Mouse (Mus musculus) ovary, postnatal 10 days (tissue): ENCODE measurements around the gene Fbxw4.

Experiments
- DNase-seq: peaks from one replicate; pipeline ENCODE4 v3.0.0; 2022; ENCODE audit warnings: low spot score

Gene Fbxw4

DNA sequence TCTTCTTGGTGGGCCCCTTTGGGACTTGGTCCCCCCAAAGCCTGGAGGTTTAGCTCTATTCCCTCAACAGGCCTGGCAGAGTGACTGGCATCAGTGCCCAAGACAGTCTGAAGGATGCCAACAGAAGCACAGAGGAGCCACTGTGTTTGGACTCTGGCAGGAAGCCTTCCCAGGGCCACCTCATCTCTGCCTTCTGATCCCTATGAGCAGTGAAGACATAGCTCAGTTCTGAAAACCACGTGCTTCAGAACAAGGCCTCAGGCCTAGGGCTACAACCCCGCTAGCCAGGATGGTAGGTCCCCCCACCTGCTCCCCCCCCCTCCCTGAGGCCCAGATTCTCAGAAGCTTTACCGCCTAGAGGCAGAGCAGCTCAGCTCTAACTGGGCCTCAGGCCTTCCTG is 45.2 kb downstream of the Fbxw4 start:
- DNase-seq = no peak

DNA sequence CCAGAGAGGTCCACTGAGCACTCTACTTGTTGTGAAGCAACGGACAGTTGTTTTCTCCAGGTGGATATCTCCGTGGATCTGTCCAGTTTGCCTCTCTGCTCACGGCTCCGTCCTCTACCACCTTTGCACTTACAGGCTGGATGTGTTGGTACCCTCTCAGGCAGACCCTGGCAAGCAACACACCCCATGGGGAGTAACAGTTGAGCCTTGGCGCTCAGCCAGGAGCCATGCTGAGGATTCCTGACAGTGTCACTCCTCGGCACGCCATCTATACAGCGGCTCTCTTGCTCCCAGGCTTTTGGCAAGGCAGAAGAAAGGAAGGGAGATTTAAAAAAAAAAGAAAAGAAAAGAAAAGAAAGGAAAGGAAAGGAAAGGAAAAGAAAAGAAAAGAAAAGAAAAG is 45.7 kb downstream of the Fbxw4 start:
- DNase-seq = no peak

DNA sequence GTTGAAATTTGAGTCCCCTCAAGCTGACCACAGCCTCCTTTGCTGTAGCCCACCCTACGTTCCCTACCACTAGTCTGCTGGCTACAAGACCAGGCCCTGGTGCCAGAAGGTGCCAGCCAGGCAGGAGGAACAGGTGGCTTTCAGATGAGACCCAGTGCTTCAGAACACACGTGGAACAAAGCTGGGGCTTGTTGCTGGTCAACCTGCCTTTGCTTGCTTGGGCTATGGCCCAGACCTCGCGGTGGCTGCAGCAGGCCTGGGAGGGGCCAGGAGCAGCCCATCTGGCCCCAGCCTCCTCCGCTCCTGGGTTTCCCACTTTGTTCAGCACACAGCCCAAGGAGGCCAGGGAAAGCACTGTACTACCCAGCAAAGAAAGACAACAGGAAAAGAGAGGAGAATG is 49.3 kb downstream of the Fbxw4 start:
- no peak for DNase-seq

DNA sequence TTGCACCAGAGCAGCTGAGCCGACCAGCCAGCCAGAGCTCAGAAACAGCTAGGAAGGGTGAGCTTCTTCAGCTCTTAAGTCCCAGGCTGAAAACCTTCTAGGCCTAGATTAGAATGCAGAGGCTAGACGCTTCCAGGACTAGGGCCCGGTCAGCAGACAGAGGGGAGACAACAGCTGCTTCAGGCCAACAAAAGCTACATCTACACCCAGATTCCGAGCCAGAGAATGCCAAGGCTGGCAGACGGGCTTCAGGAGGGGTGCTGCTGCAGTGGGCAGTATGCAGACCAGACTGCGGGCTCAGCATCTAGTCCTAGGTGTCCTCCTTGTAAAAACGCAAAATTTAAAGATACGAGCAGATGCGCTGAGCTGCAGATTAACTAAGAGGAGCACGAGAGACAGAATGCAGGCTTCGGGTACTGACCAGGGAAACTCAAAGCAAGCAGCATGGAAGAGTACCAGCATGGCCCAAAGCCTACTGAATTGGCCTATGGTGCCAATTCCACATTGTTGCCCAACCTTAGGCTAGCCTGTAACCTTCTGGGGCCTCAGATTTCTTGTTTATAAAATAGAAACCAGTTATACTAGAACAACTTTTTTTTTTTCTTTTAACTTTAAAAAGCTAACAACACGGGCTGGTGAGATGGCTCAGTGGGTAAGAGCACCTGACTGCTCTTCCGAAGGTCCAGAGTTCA is 51.3 kb downstream of the Fbxw4 start:
- DNase-seq = no peak

DNA sequence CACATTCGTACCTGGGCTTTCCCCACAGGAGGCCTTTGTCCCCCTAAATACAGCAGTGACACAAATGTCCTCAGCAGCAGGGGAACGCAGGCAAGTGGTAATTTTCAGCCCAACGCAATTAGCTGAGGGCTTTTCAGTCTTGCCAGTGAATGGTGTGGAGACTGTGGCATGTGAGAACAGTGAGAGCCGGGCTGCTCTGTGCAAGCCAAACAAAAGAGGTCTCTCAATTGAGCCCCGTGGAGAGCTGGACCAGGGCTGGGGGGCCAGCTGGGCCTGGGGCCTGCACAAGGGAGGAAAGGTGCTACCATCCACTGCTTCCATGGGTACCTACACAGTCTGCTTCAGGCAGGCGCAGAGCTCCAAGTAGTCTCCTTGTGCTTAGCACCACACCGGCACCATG is 52.6 kb downstream of the Fbxw4 start:
- DNase-seq = no peak

DNA sequence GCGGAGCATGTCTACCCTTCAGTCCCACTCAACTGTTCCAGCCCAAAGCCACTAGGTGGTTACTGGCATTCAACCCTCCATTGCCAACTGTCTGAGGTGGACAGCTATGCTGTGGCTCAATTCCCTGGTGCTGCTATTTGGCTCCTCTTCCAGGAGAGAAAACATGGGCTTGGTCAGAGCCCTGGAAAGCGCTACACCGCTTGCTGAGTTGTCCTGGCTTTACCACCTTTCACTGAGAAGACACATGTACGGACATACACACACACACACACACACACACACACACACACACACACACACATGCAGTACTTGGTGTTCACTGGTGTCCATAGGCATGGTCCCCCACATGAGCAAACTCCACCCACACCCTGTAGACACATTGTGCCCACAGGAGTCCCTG is 53.4 kb downstream of the Fbxw4 start:
- no peak for DNase-seq

DNA sequence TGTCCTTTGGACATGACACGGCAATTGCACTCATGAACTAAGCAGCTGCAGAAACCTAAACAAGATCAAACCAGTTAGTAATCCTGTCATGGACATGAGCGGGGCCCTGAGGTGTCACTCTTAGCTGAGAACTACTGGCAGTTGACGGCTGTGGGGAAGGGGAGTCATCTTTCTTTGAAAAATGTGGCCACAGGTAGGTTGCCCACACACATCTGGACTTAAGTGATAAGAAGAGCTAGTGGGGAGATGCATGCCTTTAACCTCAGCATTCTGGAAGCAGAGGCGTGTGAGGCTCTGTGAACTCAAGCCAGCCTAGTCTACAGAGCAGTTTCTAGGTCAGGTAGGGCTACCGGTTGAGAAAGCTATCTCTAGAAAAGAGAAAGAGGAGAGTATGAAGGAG is 57.5 kb downstream of the Fbxw4 start:
- no peak for DNase-seq

DNA sequence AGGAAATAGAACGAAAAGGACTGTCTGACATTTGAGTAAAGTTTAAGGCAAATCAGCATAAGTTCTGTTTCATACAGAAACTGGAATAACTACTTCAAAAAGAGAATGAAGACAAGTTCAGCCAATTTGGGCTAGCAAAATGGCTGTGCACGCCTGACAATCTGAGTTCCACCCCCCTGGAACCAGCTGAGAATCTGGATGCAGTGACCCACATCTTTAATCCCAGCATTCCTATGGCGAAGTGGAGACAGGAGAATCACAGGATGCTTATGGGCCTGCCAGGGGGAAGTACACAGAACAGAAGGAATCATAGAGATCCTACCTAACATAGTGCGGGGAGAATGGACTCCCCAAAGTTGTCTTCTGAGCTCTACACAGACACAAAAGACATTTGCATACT is 63.0 kb downstream of the Fbxw4 start:
- no peak for DNase-seq

DNA sequence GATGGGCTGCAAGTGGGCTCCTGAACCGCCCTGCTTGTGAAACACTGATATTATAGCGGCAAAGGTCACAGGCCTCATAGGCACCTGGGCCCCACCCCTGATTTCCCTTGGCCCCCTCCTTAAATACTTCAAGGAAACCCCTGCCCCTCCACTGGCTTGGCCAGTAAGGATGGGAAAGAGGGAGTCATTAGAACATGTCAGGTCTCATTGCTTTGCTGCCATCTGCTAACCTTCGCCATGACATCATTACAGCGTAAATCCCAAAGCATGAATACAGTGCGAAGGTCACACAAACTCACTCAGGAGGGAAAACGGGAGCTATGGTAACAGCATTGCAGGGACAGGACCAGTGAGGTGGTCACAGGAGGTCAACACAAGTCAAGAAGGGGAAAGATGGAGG is 63.7 kb downstream of the Fbxw4 start:
- DNase-seq = no peak

DNA sequence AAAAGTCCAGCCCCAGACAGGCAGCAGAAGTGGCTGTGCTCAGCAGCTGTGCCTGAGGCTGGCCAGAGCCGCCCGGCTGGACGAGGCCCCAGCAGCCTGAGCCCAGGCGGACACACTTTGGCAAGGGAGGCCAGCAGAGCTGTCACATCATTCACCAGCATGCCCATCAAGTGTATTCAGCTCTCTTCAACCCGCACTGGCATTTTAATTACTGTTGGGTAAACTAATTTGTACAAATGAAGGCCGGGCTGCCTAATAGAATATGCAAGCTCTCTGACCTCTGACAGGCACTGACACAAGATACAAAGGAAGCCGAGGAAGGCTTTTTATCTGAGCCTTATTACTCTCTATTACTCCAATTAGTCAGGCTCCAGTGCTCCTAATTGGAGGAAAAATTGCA is 64.1 kb downstream of the Fbxw4 start:
- no peak for DNase-seq

DNA sequence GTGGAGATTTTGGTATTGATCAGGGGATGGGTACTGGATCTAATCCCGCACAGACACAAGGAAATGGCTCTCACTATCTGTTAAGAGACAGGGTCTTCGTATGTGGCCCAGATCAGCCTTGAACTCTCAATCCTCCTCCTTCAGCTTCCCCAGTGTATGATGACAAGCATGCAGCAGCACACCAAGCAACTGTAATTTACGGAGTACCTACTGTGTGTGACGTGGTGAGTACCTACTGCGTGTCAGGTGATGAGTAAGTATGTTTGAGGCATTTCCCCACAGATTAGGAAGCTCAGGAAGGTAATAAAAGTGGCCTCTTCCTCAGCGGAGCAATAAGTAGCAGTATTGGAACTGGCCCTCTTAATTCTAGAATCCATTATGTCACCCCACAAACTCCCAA is 64.6 kb downstream of the Fbxw4 start:
- DNase-seq = no peak

DNA sequence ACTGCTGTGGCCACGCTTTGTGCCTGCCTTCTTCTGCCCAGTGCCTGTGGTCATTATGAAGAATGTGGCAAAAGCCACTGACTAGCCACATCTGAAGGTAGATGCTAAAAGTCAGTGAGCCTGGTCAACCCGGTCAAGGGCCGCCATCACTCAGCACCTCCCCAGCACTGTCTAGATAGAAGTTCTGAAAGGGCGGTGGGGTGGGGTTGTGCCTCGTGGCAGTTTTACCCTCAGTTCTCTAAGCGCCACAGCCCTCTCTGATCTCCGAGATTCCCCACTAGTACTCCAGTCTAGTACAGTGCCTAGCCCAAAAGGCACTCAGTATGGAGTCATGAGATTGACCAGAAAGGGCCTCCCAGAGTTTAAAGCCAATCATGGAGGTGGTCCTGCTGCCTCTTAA is 66.0 kb downstream of the Fbxw4 start:
- no peak for DNase-seq

DNA sequence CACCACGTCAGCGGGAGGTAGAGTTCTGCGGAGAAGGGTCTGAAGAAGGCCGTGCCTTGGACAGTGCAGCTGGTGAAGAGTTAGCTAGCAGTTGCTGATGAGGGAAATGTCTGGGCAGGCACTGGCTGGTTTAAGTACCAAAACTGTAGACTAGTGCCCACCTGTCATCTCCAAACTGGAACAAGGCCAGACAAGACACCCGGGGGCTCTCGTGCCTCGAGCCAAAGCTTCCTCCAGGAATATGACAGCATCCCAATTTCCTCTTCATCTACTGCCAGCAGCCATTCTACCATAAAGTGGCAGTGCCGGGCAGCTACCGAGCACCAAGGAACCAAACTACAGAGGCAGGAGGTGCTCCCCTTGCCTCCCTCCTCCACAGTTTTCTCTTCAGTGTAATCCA is 67.2 kb downstream of the Fbxw4 start:
- DNase-seq = no peak

DNA sequence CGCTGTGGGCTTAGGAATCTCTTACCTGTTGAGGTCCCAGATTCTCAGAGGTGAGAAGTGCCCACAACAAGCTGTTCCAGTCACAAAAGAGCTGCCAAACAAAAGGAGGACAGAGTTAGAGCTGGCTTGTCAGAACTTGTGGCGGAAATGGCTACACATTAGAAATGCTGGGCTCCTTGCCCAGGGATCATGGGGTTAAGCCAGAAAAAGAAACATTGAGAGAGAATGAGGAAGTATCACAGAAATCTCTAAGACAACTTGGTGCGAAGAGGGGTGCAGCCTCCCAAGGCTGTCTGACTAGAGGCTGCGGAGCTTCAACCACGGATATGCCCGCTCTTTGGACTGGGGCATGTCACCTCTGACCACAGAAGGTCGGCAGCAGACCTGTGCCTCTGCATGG is 68.4 kb downstream of the Fbxw4 start:
- DNase-seq = peak; percentile 41

DNA sequence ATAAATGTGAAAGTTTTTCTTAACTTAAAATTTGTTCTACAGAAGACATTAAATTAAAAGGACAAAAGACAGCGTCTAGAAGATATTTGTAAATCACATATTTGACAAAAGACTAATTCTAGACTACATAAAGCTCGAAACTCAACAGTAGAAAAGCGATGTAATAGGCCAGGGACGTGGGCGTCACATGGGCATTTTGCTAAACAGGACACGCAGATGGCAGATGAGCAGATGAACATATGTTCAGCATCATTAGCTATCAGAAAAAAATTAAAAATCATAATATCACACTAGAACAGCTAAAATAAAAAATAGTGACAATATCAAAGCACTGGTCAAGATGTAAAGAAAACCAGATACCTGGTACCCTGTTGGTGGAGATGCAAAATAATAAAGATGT is 70.4 kb downstream of the Fbxw4 start:
- DNase-seq = no peak

DNA sequence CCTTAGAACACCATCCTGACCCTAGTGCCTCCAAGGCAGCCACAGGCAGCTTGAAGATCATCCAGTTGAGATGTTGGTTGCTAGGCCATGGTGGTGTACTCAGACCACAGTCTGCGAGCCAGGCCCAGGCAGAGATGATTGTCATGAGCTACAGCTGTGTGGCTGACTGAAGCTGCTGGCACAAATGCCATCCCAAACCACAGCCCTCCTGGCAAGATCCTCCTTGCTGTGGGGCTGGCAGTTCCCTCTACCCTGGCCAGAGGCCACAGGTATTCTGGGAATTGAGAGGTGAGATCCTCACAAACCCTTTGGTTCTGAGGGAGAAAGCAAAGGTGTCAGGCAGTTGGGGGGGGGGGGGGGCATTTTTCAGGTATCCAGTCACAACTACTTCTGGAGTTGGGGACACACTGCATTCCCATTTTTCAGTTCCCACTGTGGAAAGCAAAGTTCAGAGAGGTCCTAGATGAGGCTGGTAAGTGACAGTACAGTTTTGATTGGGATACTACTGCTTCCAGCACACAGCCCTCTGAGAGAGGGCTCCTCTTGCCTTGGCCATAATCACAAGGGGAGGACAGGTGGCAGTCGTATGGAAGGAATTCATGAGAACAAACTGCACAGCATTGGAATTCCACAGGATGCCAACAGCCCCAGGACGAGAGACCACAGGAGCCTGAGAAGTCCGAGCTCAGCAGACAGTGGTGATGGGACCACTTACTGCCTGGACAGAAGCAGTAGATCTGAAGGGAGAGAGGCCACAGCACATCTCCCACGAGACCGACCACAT is 72.4 kb downstream of the Fbxw4 start:
- DNase-seq = no peak

DNA sequence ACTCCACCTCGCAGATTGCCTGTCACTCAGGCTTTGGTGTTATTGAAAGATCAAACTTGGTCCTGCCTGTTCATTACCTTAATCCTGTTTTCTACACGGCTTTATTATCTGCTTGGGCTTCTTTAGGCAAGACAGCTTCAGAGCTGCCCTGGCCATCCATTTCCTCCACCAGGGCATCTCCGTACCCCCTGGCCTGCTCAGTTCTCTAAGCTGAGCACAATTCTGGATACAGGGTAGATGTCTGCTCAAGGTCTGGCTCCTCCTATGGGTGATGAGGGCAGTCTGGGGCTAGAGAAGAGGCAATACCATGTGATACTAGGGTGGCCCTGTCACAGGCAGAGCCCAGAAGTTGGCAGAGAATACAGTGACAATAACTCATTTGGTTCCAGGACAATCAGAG is 73.3 kb downstream of the Fbxw4 start:
- no peak for DNase-seq

DNA sequence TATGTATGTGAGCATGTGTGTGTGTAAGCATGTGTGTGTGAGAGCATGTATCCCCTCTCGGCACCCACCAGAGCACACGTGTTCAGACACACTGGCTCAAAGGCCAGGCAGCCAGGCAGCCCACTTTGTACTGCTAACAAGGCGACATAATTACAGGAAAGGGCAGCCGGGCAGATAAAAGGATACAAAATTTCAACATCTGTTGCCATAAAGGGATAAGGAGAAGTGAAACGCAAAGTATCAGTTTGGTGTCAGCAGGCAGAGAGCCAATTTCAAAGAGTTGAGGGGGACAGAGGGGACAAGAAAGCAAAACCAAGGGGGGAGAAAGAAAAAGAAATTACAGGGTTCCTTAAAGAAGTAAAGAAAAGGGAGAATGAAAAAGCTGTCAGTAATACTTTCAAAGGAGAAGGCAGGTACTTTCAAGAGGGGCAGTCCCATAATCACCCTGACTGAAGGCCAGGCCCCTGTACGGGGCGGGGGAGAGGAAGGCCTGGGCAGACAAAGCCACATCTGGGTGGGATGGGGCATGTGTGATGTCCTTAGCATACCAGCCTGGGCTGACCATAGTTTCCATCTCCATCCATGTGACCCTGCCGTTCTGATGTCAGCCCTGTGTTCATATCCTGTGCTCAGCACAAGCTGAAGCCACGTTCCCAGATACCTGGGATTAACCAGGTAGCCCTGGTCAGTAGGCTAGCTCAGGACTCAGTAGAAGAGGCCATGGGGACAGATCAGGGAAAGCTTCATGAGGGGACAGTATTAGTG is 75.1 kb downstream of the Fbxw4 start:
- no peak for DNase-seq

DNA sequence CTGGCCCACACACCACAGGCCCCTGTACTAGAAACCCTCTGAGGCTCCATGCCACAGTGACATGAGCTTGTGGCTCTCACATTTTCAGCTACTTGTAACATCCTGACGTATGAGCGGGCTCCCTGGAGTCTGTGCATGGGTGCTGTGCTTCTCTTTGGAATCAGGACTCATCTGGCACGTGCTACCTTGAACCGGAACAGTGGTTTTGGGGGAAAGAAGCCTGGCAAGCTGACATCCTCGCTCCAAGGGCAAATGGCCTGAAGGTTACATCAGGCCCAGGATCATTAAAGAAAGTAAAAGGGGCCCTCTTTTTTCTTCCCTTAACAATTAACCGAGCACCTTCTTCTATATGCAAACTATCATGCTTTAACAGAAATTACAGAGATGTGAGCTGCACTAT is 77.0 kb downstream of the Fbxw4 start:
- DNase-seq = no peak

DNA sequence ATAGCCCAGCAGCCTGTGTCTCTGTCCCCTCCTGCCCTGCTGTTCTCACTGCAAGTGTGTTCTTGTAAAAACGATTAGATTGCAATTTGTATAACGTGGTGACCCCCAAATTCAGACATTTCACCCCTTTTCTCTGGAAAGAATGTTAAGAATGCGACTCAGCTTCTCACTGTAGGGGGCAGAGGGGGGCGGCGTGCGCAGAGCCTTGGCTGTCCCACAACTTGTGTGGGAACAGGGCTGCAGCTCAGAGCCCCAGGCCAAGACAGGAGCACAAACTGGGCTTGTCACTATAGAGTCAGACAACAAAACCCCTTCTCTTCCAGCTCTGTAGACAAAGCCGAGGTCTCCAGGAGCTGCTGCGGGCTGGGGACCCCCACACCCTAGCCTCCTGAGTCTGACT is 78.0 kb downstream of the Fbxw4 start:
- DNase-seq = no peak

DNA sequence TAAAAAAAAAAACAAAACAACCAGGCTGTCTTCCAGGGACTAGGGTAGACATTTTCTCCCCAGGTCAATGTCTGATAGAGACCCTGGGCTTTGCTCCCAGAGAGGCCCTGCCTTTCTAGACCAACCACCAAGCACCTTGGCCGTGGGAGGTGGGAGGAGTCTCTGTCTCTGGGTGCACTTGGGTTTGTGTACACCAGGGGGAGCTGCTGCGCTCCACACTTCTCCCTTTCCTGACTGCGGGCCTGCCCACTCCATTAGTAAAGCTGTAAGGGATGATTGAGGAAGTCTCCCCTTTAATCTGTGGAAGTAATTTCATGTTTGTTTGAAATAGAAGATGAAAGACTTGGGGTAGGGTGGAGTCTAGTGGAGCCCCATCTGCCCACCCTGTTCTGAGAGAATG is 78.9 kb downstream of the Fbxw4 start:
- no peak for DNase-seq

DNA sequence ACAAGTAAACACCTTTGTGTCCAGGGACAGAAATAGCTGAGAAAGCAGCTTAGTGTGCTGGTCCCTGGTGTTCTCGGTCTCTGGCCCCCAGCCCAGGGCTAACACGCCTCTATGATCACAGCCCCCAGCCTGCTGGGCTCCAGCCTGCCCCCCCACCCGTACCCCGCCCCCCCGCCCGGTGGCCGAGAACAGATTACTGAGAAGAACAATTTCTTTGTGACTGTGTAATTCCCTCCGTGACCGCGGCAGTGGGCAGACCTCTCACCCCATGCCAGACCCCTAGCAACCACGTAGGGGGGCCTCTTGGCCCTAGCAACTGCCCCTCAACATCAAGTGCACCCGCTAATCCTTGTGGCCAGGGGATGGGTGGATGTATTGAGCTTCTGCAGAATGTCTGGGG is 79.9 kb downstream of the Fbxw4 start:
- DNase-seq = no peak

DNA sequence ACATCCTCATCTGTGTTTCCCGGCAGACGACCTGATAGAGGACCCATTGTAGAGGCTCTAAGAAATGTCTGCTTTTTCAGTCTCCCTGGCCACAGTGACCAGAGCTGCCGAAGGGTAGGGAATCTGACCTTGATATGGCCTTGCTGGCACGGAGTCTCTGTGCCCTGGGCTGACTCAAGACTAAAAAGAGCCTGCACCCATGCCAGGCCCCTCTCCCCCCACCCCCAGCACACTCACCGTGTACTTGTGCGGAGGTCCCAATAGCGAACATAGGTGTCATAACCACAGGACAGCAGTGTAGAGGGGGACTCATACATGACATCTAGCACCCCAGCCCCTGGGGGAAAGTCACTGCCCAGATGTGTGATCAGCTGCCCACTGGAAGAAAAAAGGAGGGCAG is 80.7 kb downstream of the Fbxw4 start:
- DNase-seq = no peak
